Mouse (Mus musculus) G1E (cell line): ENCODE results near the gene Pde8b. TPM values are rescaled to one million over a fixed set of nuclear protein-coding genes. Genes with fewer than 3 reads are reported as not detected.

Source experiments
- ATAC-seq: 2 replicates; pipeline ENCODE4 v1.8.0; 2016; ENCODE audit warnings: mild to moderate bottlenecking; ENCODE audit not compliant: insufficient number of reproducible peaks, poor library complexity, low FRiP score, severe bottlenecking; ENCODE audit errors: extremely low read depth
- DNase-seq: peaks from one replicate; pipeline ENCODE4 v3.0.0; 2012; ENCODE audit warnings: low spot score
- H3K27me3 ChIP-seq: 2 replicates; pipeline ENCODE4 v1.6.1; 2012; ENCODE audit warnings: mild to moderate bottlenecking, low read length, inconsistent platforms; ENCODE audit not compliant: insufficient read depth
- H3K36me3 ChIP-seq: replicated peaks from 2 replicates; pipeline ENCODE3; 2012; ENCODE audit warnings: mild to moderate bottlenecking, inconsistent platforms
- H3K4me1 ChIP-seq: 2 replicates; pipeline ENCODE4 v1.6.1; 2012; ENCODE audit warnings: low read depth, low read length, inconsistent platforms, mixed read lengths; ENCODE audit not compliant: insufficient read depth
- H3K4me3 ChIP-seq: 2 replicates; pipeline ENCODE4 v1.5.1; 2012; ENCODE audit warnings: low read depth, mild to moderate bottlenecking, inconsistent platforms, low read length, moderate library complexity, mixed read lengths
- H3K9me3 ChIP-seq: replicated peaks from 2 replicates; pipeline ENCODE4 v1.6.1; 2012; ENCODE audit warnings: inconsistent platforms
- CTCF ChIP-seq: IDR thresholded peaks from 2 replicates; pipeline ENCODE4 v1.5.1; 2012; ENCODE audit warnings: low read depth, low read length, inconsistent platforms, mixed read lengths
- GATA1 ChIP-seq: IDR thresholded peaks from 2 replicates; pipeline ENCODE4 v1.6.1; 2012; ENCODE audit warnings: borderline replicate concordance, low read length, inconsistent platforms, mixed read lengths
- GATA2 ChIP-seq: IDR thresholded peaks from 2 replicates; pipeline ENCODE4 v1.6.1; 2012; ENCODE audit warnings: low read depth, low read length, inconsistent platforms, borderline replicate concordance
- POLR2AphosphoS5 ChIP-seq: IDR thresholded peaks from 2 replicates; pipeline ENCODE4 v1.6.1; 2012; ENCODE audit warnings: low read depth, low read length, inconsistent platforms; ENCODE audit not compliant: insufficient replicate concordance
- TAL1 ChIP-seq: conservative IDR thresholded peaks from 2 replicates; pipeline ENCODE4 v1.6.1; 2012; ENCODE audit warnings: low read depth, low read length, inconsistent platforms, mixed read lengths
- polyA plus RNA-seq: library from polyadenylated mRNA; stranded (reverse); fragments of >175 nt; gene quantifications from 2 replicates; pipeline ENCODE4 v1.2.3, GENCODE M21; 2012
- total RNA-seq, 2 experiments: library from RNA; stranded (forward) in 1 of 2; stranded (reverse) in 1 of 2; fragments of 200-1000 nt in 1 of 2; fragments of >200 nt in 1 of 2; fragmentation: Nextera tagmentation in 1 of 2; gene quantifications; 2 replicates each; pipeline ENCODE4 v1.2.3; 2014 to 2017

Gene Pde8b
- total and polyA plus RNA-seq, 3 experiments: 0.22 TPM; not detected in 2

DNA sequence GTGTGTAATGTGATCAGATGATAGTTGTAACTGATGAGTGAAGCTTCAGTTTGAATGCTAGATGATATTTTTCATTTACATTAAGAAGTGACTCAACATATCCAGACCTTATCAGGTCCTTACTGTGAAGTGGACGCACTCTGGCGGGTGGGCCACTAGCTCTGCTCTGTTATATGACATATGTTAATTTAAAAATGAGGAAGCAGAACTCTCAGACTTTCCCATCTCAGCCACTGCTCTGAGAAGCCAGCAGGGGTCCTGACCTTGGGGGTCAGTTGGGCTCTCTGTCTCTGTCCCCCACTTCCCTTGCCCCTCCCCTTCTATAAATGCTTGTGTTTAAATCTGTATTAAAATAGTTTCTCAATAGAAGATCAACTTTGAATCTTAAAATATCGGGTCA, 172.4 kb downstream of the Pde8b start:
- Histone ChIP-seq H3K9me3 (no peaks in the 10 kb centered on the region), H3K27me3 (peaks cover 33% of the 10 kb centered on the region), H3K4me3 (no peak overlapping the region), H3K36me3 (no peaks in the 10 kb centered on the region), H3K4me1 (no peaks in the 10 kb centered on the region)
- no peak for DNase-seq
- TF ChIP-seq CTCF: no peak
- TF ChIP-seq TAL1: no peak
- TF ChIP-seq POLR2AphosphoS5: no peak
- no peak for TF ChIP-seq GATA1
- TF ChIP-seq GATA2: no peak
- no peak for ATAC-seq

DNA sequence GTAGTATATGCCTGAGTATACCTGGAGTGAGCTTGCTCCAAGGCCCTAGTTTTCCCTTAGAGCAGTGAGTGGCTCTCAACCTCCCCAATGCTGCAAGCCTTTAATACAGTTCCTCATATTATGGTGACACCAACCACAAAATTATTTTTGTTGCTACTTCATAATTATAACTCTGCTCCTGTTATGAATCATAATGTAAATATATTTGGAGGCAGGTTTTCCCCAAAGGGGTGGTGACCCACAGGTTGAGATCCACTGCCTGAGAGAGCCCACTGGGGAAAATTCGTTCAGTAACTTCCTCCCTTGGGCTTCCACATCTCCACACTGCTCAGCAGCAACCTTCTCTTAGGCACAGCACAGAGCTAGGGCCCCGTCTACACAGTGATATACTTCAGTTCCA, 174.0 kb downstream of the Pde8b start:
- DNase-seq: no peak
- no peaks in the 10 kb centered on the region for H3K36me3 ChIP-seq
- no peaks in the 10 kb centered on the region for H3K9me3 ChIP-seq
- TF ChIP-seq POLR2AphosphoS5 (no peak), TAL1 (no peak), CTCF (no peak), GATA2 (no peak), GATA1 (no peak)
- no peak for ATAC-seq
- H3K27me3 ChIP-seq: peaks cover 32% of the 10 kb centered on the region
- H3K4me3 ChIP-seq: no peak overlapping the region
- no peaks in the 10 kb centered on the region for H3K4me1 ChIP-seq

- peaks cover 27% of the 10 kb centered on the region for H3K27me3 ChIP-seq
- ATAC-seq (no peak), DNase-seq (no peak)
- no peaks in the 10 kb centered on the region for H3K4me1 ChIP-seq
- no peaks in the 10 kb centered on the region for H3K9me3 ChIP-seq
- no peak for TF ChIP-seq GATA2
- no peak for TF ChIP-seq CTCF
- TF ChIP-seq GATA1: no peak
- TF ChIP-seq TAL1: no peak
- TF ChIP-seq POLR2AphosphoS5: no peak
- no peak overlapping the region for H3K4me3 ChIP-seq
- no peaks in the 10 kb centered on the region for H3K36me3 ChIP-seq
These were observed 176.5 kb downstream of the Pde8b start for GRCm38 (mm10) chr13:95073445-95074172.

- DNase-seq (no peak), ATAC-seq (no peak)
- TF ChIP-seq POLR2AphosphoS5 (no peak), GATA1 (no peak), TAL1 (no peak), CTCF (no peak), GATA2 (no peak)
- Histone ChIP-seq H3K27me3 (peaks cover 25% of the 10 kb centered on the region), H3K9me3 (no peaks in the 10 kb centered on the region), H3K4me3 (no peak overlapping the region), H3K4me1 (no peaks in the 10 kb centered on the region), H3K36me3 (no peaks in the 10 kb centered on the region)
These were observed 179.9 kb downstream of the Pde8b start for GRCm38 (mm10) chr13:95070268-95070667.

DNA sequence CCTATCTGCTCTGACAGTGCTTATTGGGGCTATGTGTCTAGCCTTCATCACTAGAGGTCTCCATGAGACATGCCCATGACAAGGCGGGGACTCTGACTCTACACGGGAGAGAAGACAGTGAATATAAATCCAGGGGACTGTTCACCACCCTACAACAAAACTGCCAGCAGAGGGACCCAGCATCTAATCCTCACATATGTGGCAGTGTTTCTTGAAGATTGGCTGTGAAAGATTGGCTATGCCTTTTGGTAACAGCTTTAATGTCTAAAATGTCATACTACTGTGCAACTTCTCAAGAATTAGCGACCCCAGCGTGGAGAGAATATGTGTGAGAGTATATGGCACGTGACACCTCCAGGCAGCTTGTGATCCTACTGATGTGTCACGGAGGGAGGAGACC, 182.3 kb downstream of the Pde8b start:
- H3K4me1 ChIP-seq: no peaks in the 10 kb centered on the region
- no peak; the same call in 1 of the 2 replicates for ATAC-seq
- H3K36me3 ChIP-seq: no peaks in the 10 kb centered on the region
- DNase-seq: no peak
- no peaks in the 10 kb centered on the region for H3K9me3 ChIP-seq
- TF ChIP-seq GATA2 (no peak), CTCF (no peak), GATA1 (no peak), TAL1 (no peak), POLR2AphosphoS5 (no peak)
- no peak overlapping the region for H3K4me3 ChIP-seq
- peaks cover 6% of the 10 kb centered on the region for H3K27me3 ChIP-seq

DNA sequence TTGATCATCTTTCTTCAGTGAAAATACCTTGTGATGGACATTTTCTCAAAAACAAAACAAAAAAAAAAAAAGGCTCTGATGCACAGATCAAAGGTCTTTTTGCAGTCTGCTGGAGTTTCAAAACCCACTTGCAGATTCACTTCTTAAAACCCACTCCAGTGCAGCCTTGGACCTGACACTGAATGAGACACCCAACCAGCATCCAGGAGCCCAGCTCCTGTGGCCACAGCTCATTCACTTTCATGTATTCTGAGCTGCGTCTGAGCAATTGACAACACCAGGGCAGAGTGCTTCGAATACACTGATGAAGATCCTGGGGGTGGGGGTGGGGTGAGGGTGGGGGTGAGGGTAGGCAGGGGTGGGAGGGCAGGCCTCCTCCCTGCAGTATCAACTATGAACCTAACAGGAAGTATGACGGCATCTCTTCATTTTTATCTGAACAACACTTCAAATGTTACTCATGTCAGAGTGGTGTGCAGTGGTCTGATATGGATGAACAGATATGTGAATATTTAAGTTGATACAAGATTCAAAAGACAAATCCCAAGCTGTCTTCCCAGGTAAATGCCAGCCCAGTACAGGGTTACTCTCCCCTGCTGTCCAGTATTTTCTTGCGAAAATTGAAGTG, 186.6 kb downstream of the Pde8b start:
- H3K27me3 ChIP-seq: peaks cover 9% of the 10 kb centered on the region
- TF ChIP-seq TAL1 (no peak), GATA2 (no peak), CTCF (no peak), GATA1 (no peak), POLR2AphosphoS5 (no peak)
- H3K4me1 ChIP-seq: no peaks in the 10 kb centered on the region
- ATAC-seq (no peak), DNase-seq (no peak)
- H3K9me3 ChIP-seq: no peaks in the 10 kb centered on the region
- H3K36me3 ChIP-seq: no peaks in the 10 kb centered on the region
- no peak overlapping the region for H3K4me3 ChIP-seq
